Mouse (Mus musculus) lung, postnatal 36 days (tissue): Measurements from ENCODE around the gene Necap2.

Experiments
- DNase-seq: peaks from one replicate; pipeline ENCODE4 v3.0.0; 2022; ENCODE audit warnings: mixed read lengths

Necap2 gene

DNA sequence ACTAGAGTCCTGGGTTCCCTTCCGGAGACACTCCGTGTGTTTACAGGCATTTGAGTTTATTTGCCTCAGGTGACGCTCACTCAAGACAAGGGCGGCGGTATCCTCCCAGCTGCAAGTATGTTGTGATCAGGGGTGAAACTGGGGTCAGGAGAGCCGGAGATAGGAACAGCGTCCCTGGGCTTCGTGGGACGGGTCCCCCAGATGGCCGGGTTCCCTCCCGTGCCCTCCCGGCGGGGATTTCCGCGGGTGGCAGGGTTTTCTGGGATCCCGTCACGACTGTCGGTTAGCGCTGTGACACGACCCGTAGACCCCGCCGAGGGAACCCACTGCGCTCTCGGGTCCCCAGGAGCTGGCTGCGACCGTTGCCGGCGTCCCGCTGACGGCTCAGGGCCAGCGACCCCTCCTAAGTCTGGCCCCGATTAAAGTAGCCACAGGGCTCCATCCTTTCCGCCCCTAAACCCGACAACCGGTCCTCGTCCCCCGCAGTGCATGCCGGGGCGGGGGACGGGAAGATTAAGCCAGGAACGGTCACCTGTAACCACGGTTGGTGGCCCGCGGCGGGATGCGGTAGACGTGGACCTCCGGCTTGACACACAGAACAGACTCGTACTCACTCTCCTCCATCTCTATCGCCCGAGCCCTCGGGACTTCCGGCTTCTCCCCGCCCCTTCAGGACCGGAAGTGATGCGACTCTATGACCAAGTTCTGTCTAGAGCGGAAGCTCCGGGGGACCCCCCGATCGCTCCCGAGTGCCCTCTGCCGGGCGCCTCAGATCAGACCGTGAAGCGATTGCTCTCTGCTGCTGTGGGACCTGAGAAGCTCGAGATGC lies at the start of gene Necap2:
Gene Necap2 (minus strand): TSS at position 677 of the 829 bp plus-strand sequence.
- peak; percentile 97 for DNase-seq

DNA sequence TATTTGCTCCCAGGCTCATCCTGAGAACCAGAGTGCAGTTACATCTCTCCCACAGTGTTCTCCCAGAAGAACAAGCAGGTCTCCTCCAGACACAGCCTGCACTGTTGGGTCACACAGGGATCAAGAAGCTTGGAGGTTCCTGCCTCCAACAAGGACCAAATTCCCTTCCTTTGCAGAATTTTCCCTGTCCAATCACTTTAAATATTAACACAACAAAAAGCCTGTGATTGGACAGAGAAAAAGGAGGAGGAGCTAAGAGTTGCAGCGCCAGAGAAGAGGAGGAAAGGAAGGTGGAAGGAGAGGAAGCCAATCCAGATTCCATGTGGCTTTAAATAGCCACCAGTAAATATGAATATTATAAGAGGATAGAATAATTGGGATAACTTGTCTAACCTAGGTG lies 44.9 kb upstream of the Necap2 start:
- DNase-seq = no peak

GRCm38 (mm10) chr4:141122663-141123062 lies 44.5 kb upstream of the Necap2 start:
- no peak for DNase-seq

DNA sequence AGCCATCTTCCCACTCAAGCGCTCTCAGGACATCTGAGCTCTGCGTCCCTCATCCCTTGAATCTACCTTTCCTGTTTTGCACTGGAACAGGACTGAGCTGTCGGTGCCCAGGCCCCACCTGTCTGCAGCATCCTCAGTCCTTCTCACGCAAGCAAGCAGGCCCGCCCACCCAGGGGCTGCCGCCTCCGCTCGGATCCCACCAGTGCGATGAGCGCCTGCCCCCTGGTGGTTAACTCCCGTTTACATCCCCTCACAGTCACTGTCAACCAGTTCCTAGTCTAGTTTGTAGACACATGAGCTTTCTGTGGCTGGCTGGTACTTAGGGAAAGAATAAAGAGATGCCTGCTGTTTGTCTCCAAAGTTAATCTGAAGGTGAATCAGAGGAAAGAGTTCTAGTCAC lies 42.5 kb upstream of the Necap2 start:
- peak; percentile 67 for DNase-seq

- no peak for DNase-seq
These were observed 40.5 kb upstream of the Necap2 start for GRCm38 (mm10) chr4:141118691-141119090.

DNA sequence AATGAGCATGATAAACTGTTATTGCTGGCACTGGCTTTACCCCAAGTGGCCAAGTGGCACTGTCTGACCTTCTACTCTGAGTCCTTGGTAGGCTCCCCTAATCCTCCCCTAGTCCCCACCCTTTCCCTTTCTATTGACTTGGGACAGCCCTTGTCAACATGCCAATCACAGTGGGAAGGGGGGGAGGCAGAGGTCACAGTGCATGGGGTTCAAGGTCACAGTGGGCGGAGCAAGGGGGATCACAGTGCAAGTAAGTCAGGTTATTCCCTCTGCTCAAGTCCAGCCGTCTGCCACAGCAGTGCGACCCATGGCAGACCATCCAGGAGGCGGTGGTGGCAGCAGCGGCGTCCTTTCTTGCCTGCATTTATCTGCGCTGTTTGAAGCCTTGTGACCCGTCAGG lies 37.2 kb upstream of the Necap2 start:
- DNase-seq = no peak

DNA sequence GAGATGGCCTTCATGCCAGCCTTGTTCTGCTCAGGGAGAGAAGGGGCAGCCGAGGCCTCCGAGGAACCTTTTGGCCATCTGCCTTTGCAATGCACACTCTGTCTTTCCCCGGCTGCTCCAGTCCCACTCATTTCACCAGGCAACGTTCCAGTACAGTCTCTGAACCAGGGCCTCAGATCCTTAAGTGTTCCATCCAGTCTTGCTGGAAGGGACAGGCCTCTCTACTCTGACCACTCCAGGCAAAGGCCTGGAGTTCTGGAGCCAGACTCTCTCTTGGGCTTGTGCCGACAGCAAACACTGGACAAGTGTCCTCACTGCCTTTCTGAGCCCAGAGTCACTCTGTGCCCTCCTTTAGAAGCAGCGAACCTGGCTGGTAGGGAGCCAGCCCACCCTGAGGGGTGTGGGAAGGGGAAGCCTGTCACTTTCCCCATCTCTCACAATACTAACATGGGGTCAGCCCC lies 36.4 kb upstream of the Necap2 start:
- DNase-seq = peak; percentile 74

DNA sequence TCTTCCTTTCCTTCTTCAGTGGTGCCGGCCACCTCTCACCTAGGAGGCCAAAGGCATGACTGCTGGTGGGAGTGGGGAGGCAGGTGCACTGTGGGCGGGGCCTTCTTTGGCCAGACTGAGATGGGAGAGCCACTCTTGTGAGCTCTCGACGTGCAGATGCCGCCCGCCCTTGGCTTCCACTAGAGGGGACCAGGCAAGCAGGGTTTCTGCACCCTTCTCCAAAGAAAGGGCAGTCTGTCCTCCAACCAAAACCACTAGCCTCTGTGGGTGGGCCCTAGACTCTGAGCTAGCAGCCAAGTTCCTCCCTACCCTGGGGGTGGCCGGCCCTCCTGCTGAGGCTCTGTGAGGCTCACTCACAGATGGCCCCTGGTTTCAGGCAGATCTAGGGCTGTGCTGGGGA lies 35.7 kb upstream of the Necap2 start:
- peak; percentile 64 for DNase-seq

GRCm38 (mm10) chr4:141108196-141108732 lies 30.1 kb upstream of the Necap2 start:
- DNase-seq = no peak

DNA sequence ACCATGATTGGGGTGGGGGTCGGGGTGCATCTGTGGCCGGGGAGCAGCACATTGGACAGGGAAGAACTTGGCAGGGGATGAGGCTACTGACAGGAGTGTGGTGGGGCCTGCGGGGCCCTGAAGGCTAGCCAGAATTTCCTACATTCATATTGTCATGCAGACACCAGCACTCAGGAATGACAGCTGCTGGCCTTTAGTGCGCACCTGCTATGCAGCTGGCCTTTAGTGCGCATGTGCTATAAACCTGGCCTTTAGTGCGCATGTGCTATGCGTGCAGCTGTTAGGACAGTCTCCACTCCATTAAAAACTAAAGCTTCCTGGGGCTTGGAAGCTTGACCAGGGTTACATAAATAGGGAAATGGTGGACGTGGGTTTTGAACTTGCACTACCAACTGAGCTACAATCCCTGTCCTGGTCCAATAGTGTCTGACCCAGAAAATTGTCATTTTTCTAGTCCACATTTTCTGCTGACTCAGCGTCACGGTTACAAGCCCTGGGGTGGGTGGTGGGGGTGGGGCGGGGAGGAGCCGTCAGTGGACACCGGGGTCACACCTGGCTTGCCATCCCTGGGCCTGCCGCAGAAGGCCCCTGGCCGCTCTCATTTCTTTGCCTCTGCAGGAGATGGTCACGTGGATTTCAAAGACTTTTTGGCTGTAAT lies 28.5 kb upstream of the Necap2 start:
- DNase-seq = no peak

GRCm38 (mm10) chr4:141101855-141102254 lies 23.7 kb upstream of the Necap2 start:
- peak; percentile 59 for DNase-seq

- DNase-seq = no peak
These were observed 23.1 kb upstream of the Necap2 start for GRCm38 (mm10) chr4:141101291-141101690.

DNA sequence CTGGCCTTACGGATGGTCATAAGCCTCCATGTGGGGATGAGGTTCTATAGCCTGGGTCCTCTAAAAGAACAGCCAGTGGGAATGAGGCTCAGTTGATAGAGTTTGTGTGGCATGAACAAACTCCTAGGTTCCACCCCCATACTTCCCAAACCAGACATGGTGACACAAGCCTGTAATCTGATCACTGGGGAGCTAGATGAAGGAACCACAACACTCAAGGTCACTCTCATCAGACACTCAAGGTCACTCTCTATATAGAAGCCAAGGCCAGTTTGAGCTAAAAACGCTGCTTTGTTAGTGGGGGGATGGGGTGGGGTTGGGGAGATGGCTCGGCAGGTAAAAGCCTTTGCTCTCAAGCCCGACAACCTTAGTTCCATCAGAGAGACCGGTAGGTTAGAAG lies 21.8 kb upstream of the Necap2 start:
- DNase-seq = no peak

DNA sequence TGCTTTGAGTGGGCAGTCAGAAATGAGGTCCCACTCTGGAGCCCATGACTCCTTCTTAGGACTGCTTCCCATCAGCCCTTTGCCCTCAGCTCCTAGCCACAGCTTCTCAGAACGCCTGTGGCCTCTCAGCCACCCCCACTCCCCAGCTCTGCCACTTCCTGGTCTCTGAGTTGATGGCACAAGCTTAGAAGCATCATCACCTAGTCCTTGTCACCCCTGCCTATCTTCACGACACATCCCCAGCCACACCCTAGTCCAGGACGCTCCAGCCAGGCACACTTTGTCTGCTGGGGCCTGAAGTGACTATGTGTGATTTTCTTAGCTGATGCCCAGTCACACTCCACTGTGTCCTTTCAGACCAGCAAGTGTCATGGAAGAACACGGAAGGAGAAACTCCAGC lies 20.8 kb upstream of the Necap2 start:
- DNase-seq = no peak

GRCm38 (mm10) chr4:141096710-141097109 lies 18.6 kb upstream of the Necap2 start:
- no peak for DNase-seq

- DNase-seq = no peak
These were observed 16.9 kb upstream of the Necap2 start for GRCm38 (mm10) chr4:141095016-141095415.

- DNase-seq = no peak
These were observed 10.6 kb upstream of the Necap2 start for GRCm38 (mm10) chr4:141088714-141089113.

GRCm38 (mm10) chr4:141088033-141088432 lies 9.9 kb upstream of the Necap2 start, which contains the start of gene Spata21:
Gene Spata21 (plus strand): TSS chr4:141088333.
- no peak for DNase-seq

GRCm38 (mm10) chr4:141086862-141087261 lies 8.7 kb upstream of the Necap2 start:
- no peak for DNase-seq

DNA sequence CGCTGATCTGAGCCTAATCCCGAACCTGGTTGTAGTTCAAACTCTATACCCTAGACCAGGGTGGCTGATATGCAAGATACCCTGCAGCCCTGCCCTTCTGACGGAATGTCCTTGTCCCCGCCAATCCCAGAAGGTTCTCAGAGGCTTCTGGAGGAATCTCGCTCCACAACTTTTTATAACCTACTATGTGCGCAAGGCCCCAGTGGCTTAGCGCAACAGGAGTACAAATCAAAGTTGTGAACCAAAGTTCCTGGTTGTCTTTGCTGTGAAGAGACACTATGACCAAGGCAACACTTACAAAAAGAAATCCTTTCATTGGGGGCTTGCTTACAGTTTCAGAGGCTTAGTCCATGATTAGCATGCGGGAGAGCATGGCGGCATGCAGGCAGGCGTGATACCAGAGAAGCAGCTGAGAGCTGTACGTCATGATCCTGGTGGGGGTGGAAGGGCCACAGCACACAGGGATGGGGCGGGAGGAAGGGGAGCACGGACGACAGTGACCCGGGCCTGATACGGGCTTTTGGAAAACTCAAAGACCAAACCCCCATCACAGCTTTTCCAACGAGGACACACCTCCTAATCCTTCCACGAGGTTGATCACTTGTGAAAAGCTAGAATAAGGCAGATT lies 467 bp upstream of the Necap2 start:
- no peak for DNase-seq

- DNase-seq = peak; percentile 67
These were observed 1.2 kb downstream of the Necap2 start for GRCm38 (mm10) chr4:141076761-141077506.

DNA sequence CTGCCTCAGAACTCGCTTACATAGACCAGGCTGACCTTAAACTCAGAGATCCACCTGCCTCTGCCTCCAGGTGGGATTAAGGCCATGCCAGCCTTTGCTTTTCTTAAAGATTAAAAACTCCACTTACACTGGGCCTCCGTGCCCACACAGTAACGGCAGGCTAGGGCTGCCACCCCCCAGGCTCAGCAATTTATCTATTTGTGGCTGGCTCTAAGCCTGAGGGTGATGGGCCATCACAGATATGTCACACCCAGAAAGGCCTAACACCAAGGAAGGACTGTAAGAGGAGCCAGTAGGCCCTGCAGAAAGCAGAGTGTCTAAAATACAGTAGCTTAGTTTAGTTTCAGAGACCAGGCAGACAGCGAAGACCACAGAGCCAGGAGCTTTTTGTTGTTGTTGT lies 4.0 kb downstream of the Necap2 start:
- no peak for DNase-seq

- DNase-seq = peak; percentile 86
These were observed 4.5 kb downstream of the Necap2 start for GRCm38 (mm10) chr4:141073661-141074060.
